Mouse (Mus musculus) midbrain, postnatal 0 days (tissue): ENCODE data around the gene Rab22a. TPM values are rescaled to one million over a fixed set of nuclear protein-coding genes. Genes with fewer than 3 reads are reported as not detected.
A peak's percentile ranks its signal among the peaks of the same experiment; 100 is the strongest.

Source experiments
- ATAC-seq: fragments of 200-750 bp; cut with Nextera tagmentation; 2 replicates; pipeline ENCODE4 v1.8.0; 2017; ENCODE audit warnings: moderate number of reproducible peaks, mild to moderate bottlenecking, moderate TSS enrichment, moderate library complexity; ENCODE audit not compliant: low FRiP score
- DNase-seq: peaks from one replicate; pipeline ENCODE4 v3.0.0-alpha.2; 2015; ENCODE audit warnings: low spot score
- H3K27ac ChIP-seq: fragments of 300-500 bp; sonication (generic); 2 replicates; pipeline ENCODE4 v1.5.1; 2014; ENCODE audit warnings: low read depth, mild to moderate bottlenecking, low read length, mixed read lengths
- H3K27me3 ChIP-seq: fragments of 300-500 bp; sonication (generic); 2 replicates; pipeline ENCODE4 v1.6.1; 2014; ENCODE audit warnings: low read length, control low read depth, mixed read lengths; ENCODE audit not compliant: insufficient read depth
- H3K36me3 ChIP-seq: fragments of 300-500 bp; sonication (generic); 2 replicates; pipeline ENCODE4 v1.6.1; 2014; ENCODE audit warnings: low read length, control low read depth, mixed read lengths; ENCODE audit not compliant: insufficient read depth
- H3K4me1 ChIP-seq: fragments of 300-500 bp; sonication (generic); 2 replicates; pipeline ENCODE4 v1.6.1; 2014; ENCODE audit warnings: mild to moderate bottlenecking, control low read depth, antibody characterized with exemption, low read length, mixed read lengths; ENCODE audit not compliant: insufficient read depth
- H3K4me2 ChIP-seq: fragments of 300-500 bp; sonication (generic); 2 replicates; pipeline ENCODE4 v1.6.1; 2014; ENCODE audit warnings: low read depth, mild to moderate bottlenecking, low read length, mixed read lengths; ENCODE audit not compliant: poor library complexity, severe bottlenecking
- H3K4me3 ChIP-seq: fragments of 300-500 bp; sonication (generic); 2 replicates; pipeline ENCODE4 v1.5.1; 2014; ENCODE audit warnings: low read depth, mild to moderate bottlenecking, low read length, moderate library complexity
- H3K9ac ChIP-seq: fragments of 300-500 bp; sonication (generic); replicated peaks from 2 replicates; pipeline ENCODE4 v1.6.1; 2014; ENCODE audit warnings: mild to moderate bottlenecking, low read length, moderate library complexity, mixed read lengths; ENCODE audit not compliant: poor library complexity, severe bottlenecking
- H3K9me3 ChIP-seq: fragments of 300-500 bp; sonication (generic); 2 replicates; pipeline ENCODE4 v1.6.1; 2016; ENCODE audit warnings: low read length, control low read depth
- CTCF ChIP-seq: IDR thresholded peaks from 2 replicates; pipeline ENCODE4 v1.5.1; 2016; ENCODE audit warnings: antibody characterized with exemption, mild to moderate bottlenecking
- WGBS: fragments of 180-500 bp; shearing (Covaris S2); extraction: QIAGEN DNeasy Blood & Tissue Kit; methylation state at CpG from one replicate; pipeline ENCODE4 v1.1.7; 2014; 5-methylcytosine and 5-hydroxymethylcytosine counted together
- polyA plus RNA-seq: library from polyadenylated mRNA; unstranded; fragments of >200 nt; fragmentation: Nextera tagmentation; extraction: Ambion mirVana; gene quantifications from 2 replicates; pipeline ENCODE4 v1.2.1, GENCODE M21; 2015
- total RNA-seq: library from RNA; depleted of rRNA; stranded (reverse); fragments of >200 nt; gene quantifications from 2 replicates; pipeline ENCODE4 v1.2.3, GENCODE M21; 2014; rRNA removed

Rab22a gene
- total RNA-seq, result 22.4 and 23.7 TPM in 2 replicates
- polyA plus RNA-seq, result 31.2 and 34.7 TPM in 2 replicates

DNA sequence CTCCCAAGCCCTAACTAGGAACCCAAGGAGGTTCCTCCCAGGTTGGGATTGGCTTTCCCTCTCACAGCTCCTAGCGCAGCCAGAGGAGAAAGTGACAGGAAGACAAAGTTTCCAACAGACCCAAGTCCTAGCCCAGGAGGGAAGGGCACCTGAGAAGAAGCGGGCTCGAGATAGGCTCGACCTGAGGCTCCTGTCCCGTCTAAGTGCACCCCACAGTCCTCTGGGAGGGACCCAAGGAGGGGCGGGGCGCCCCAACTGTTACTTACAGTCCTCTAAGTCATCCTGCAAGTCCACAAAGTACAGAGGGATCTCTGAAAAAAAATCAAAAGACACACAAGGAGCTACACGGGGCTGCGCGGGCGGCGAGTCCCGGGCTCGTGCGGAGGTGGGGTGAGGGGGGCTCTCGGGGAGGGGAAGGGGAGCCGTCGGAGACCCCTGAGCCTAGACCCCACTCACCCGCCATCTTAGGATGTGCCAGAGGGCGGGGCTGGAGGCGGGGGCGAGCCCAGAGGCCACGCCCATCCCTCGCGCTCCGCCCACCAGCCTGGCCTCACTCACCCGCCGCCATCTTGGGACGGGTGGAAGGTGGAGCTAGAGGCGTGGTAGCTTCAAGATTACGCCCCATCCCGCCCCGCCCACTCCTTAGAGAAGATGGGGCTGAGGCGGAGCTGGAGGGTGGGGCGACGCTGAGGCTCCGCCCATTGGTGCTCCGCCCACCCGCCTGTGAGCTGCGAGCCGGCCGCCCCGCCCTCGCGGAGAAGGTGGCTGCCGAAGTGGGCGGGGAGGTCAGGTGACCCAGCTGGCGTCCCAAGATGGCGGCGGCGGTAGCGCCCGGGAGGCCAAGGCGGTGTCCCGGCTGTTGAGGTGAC lies at the start of gene Rab22a:
Rab22a (plus strand) TSS at position 704 of the 869 bp plus-strand sequence.
- peak within 1 kb of the TSS; percentile 80 for H3K9ac ChIP-seq
- H3K27ac ChIP-seq, result 0 out of 2 replicates have a peak within 1 kb of the TSS, but pooled peaks have one; percentile 18
- ATAC-seq (peak; percentile 99), DNase-seq (peak; percentile 99)
- WGBS, result under 1% methylated on average over 53 of the region's 55 CpGs
- peaks cover 16% of the 10 kb centered on the region for H3K4me1 ChIP-seq
- H3K27me3 ChIP-seq, result no peaks in the 10 kb centered on the region
- no peak for TF ChIP-seq CTCF
- peak within 1 kb of the TSS; percentile 86 for H3K4me3 ChIP-seq
- H3K9me3 ChIP-seq, result no peaks in the 10 kb centered on the region
- H3K4me2 ChIP-seq, result peak within 1 kb of the TSS; percentile 98
- H3K36me3 ChIP-seq, result peaks cover 5% of the 10 kb centered on the region; the same call in 1 of the 2 replicates

DNA sequence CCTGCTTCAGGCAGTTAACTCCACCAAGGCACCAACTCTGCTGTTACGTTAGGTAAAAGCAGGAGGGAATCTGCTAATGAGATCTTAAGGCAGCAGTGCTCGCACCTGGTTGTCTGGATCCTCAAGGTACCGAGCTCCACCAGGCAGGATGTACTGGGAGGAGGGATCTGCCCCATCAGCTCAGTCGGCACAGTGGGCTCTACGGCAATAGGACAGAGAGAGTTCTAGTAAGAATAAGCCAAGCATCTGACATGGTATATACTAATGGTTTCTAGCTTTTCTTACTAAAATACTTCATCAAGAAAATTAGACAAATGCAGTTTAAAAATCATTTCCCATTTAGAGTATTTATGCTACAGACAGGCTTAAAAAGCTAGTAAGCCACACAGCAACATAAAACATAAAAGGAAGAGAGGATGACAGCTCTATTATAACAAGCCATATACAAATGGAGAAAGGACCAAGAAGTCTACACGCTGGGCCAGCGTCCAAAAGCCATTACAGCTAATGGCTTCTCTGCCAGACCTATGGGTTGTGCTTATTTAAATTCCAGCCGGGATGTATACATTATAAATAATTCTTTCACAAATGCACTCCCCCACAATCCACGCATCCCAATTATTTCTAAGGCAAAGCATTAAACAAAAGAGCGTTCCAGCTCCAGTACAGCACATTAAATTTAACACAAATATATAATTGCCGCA lies 44.0 kb upstream of the Rab22a start:
- H3K27me3 ChIP-seq, result no peaks in the 10 kb centered on the region
- DNase-seq (no peak), ATAC-seq (no peak)
- WGBS, result 86% methylated on average over 11 of the region's 11 CpGs
- no peaks in the 10 kb centered on the region for H3K4me1 ChIP-seq
- no peaks in the 10 kb centered on the region for H3K36me3 ChIP-seq
- H3K4me2 ChIP-seq, result no peak overlapping the region
- H3K4me3 ChIP-seq, result no peak overlapping the region
- H3K27ac ChIP-seq, result no peak overlapping the region
- no peak for TF ChIP-seq CTCF
- no peak overlapping the region for H3K9ac ChIP-seq
- 0 out of 2 replicates have a peak, but pooled peaks cover 3% of the 10 kb centered on the region for H3K9me3 ChIP-seq

DNA sequence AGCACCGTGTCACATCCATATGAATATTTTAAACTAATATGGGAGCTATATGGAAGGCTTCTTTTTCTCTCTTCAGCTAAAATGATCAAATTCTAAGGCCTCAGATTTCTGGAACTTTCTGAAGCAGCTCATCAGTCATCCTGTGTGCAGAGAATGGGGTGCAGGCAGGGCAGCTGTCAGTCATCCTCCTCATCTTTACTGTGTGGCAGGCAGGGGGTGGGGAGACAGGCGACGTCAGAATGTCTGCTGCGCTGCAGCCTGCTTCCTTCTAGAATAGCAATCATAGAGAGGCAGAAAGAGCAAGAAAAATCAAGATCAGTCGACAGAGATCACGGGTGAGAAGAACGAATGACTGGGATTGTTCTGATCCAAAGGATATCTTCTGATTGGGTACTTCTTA lies 43.4 kb upstream of the Rab22a start:
- Histone ChIP-seq H3K36me3 (no peaks in the 10 kb centered on the region), H3K4me2 (no peak overlapping the region), H3K27me3 (no peaks in the 10 kb centered on the region), H3K9ac (no peak overlapping the region), H3K4me3 (no peak overlapping the region), H3K9me3 (0 out of 2 replicates have a peak, but pooled peaks cover 3% of the 10 kb centered on the region), H3K4me1 (no peaks in the 10 kb centered on the region), H3K27ac (no peak overlapping the region)
- no peak for TF ChIP-seq CTCF
- DNase-seq (no peak), ATAC-seq (no peak)
- WGBS, result 80% methylated on average over 7 of the region's 7 CpGs

DNA sequence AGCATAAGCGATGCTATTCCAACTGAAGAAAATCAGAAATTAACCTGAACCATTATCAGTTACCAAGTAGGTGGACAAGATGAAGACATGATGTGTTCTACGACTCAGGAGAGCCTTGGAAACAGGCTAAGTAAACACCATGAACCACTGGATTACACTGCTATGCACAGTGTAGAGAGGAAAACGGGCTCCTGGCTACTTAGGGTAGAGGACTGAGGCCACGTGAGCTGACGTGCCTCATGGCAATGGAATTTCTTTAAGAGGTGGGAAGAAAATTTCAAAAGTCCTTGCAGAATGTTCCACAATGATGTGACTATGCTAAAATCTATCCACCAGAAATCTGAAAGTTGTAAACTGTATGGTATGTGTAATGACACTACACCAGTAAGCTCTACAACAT lies 40.4 kb upstream of the Rab22a start:
- no peaks in the 10 kb centered on the region for H3K4me1 ChIP-seq
- no peak for ATAC-seq
- no peak for TF ChIP-seq CTCF

DNA sequence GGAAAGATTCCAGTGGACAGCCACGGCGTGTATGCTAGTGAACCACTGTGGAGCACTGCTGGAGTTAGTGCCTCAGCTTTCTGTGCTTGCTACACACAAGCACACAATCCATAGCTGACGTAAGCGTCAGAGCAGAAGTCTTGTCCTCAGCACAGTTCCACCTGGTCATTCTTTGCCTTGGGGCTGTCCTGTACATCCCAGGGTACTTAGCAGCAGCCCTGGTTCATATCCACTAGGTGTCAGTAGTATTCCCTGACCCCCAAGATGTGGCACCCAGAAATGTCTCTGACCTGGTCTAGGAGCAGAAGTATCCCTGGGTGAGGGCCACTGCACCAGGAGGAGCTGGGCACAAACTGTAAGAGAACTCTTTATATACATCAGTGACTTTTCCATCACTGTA lies 38.9 kb upstream of the Rab22a start:
- Histone ChIP-seq H3K4me2 (no peak overlapping the region), H3K9me3 (0 out of 2 replicates have a peak, but pooled peaks cover 3% of the 10 kb centered on the region), H3K9ac (no peak overlapping the region), H3K36me3 (no peaks in the 10 kb centered on the region), H3K27ac (no peak overlapping the region), H3K4me3 (no peak overlapping the region), H3K4me1 (no peaks in the 10 kb centered on the region), H3K27me3 (no peaks in the 10 kb centered on the region)
- peak; percentile 26; the same call in 1 of the 2 replicates for TF ChIP-seq CTCF
- no peak for ATAC-seq
- DNase-seq, result no peak
- 92% methylated on average over 4 of the region's 4 CpGs for WGBS

More for the DNA sequence above, 40.4 kb upstream of the Rab22a start:
- no peak overlapping the region for H3K4me3 ChIP-seq
- H3K9ac ChIP-seq, result no peak overlapping the region
- no peak overlapping the region for H3K27ac ChIP-seq
- 91% methylated on average over 5 of the region's 5 CpGs for WGBS
- no peaks in the 10 kb centered on the region for H3K36me3 ChIP-seq
- 0 out of 2 replicates have a peak, but pooled peaks cover 3% of the 10 kb centered on the region for H3K9me3 ChIP-seq
- no peak for DNase-seq
- H3K4me2 ChIP-seq, result no peak overlapping the region
- no peaks in the 10 kb centered on the region for H3K27me3 ChIP-seq
